Mouse (Mus musculus) kidney, postnatal 4 days (tissue): ENCODE results near the gene Gm5134.

ENCODE experiments used
- DNase-seq, 2 experiments: peaks; one replicate each; pipeline ENCODE4 v3.0.0; 2021; ENCODE audit warnings: mixed read lengths in 2 of 2

The Gm5134 gene

GRCm38 (mm10) chr10:76035277-76035676 lies 81.0 kb downstream of the Gm5134 start:
- DNase-seq: no peak

GRCm38 (mm10) chr10:76036962-76037361 lies 82.6 kb downstream of the Gm5134 start:
- no peak for DNase-seq

- no peak for DNase-seq
These were observed 91.0 kb downstream of the Gm5134 start for GRCm38 (mm10) chr10:76045343-76045742.

- no peak for DNase-seq
These were observed 92.4 kb downstream of the Gm5134 start for GRCm38 (mm10) chr10:76046754-76047153.

- DNase-seq: no peak
These were observed 93.0 kb downstream of the Gm5134 start for GRCm38 (mm10) chr10:76047182-76047869.

- DNase-seq: no peak
These were observed 94.7 kb downstream of the Gm5134 start for GRCm38 (mm10) chr10:76048967-76049366.

- no peak for DNase-seq
These were observed 97.5 kb downstream of the Gm5134 start for GRCm38 (mm10) chr10:76051860-76052259.
